Mouse (Mus musculus): ENCODE measurements around the gene Pole2.

GRCm38 (mm10) chr12:69204052-69204833, 23.8 kb downstream of the Pole2 start, which contains the start of gene Gm49384:
- no peak for TF ChIP-seq CTCF (IDR thresholded peaks at IDR 0.05; ENCODE audit: low read depth, low read length)
- TF ChIP-seq POLR2A (IDR thresholded peaks at IDR 0.05; ENCODE audit: borderline replicate concordance, low read depth, low read length) = no peak
